Mouse (Mus musculus): Measurements from ENCODE around the gene Dhrs3. TPM values are rescaled to one million over a fixed set of nuclear protein-coding genes. Genes with fewer than 3 reads are reported as not detected.

Gene Dhrs3
- total and polyA plus RNA-seq, 3 experiments = 7.9 to 37.7 (median 10.5) TPM

DNA sequence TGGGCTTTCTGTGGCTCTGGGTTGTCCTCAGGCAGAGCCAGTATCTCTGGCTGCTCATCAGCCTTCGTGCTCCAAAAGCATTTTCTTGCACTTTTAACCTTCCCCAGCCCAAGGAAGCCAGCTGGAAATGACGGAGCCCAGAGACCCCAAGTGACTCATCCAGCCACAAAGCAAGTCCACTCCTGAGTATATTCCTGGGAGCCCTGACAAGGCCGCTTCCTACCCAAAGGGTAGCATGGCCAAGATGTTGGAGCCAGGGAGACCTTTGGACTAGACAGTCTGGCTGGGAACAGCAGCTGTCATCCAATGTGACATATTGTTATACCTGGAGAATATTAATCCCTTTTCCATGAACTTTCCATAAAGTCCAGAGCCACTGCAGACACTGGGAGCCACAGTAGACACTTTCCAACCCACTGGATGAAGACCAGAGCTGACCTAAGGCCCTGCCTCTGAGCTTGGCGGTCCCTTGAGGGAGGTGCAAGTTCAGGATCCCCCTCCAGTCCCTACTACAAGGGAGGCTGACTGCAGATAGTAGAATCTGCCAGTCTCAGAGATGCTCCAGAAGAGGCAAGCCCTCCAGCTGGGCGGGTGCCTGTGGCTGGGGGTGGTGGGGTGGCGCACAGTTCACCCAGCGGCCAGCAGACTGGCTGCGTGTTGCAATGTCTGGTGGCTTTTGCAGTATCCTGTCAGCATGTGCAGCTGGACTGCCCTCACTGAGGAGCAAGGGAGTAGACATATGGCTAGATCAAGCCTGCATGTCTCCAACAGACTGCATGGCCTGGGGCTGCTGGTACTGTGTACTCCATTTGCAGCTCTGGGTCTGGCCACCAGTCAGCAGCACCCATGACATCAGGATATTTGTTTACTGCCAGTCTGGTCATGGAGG, 13.6 kb downstream of the Dhrs3 start:
- H3K4me2 ChIP-seq (ENCODE audit: insufficient read depth, low read depth, poor library complexity, severe bottlenecking) = no peak overlapping the region
- peaks cover 62 to 63% of the 10 kb centered on the region in 2 experiments for H3K4me1 ChIP-seq (ENCODE audit: control insufficient read depth in 1 of 2, insufficient read depth in 2 of 2)
- TF ChIP-seq EP300 (IDR thresholded peaks at IDR 0.05; ENCODE audit: low read length) (no peak), JUND (conservative IDR thresholded peaks at IDR 0.05; ENCODE audit: low read depth, low read length) (no peak), KAT2A (IDR thresholded peaks at IDR 0.05; ENCODE audit: insufficient replicate concordance, low read length) (no peak), NELFE (IDR thresholded peaks at IDR 0.05; ENCODE audit: low read depth, low read length) (no peak), USF2 (conservative IDR thresholded peaks at IDR 0.05; ENCODE audit: low read depth, low read length) (no peak)
- no peaks in the 10 kb centered on the region for H3K9me3 ChIP-seq (replicated peaks; ENCODE audit: low read length)
- H3K79me2 ChIP-seq (replicated peaks; ENCODE audit: control insufficient read depth, extremely low read depth, insufficient read depth, poor library complexity, severe bottlenecking) = peaks cover 14% of the 10 kb centered on the region
- no peak overlapping the region for H3K4me3 ChIP-seq (replicated peaks in 1 of 3; ENCODE audit: low read depth in 2 of 3, low read length in 2 of 3, poor library complexity in 1 of 3)
- in situ Hi-C loops (cut with MboI; ENCODE audit: low pct_ligation_motif_present, low pct_unique_long_range_greater_than_20kb, low sequenced_read_pairs) (no loop called here), dilution Hi-C loops (cut with MboI; ENCODE audit: extremely low pct_ligation_motif_present, extremely low pct_unique_long_range_greater_than_20kb, low sequenced_read_pairs) (no loop called here)
- H3K27me3 ChIP-seq (replicated peaks) = no peaks in the 10 kb centered on the region
- H3K27ac ChIP-seq (ENCODE audit: insufficient read depth, low read depth) = peak overlapping the region; percentile 17; the same call in 1 of the 2 replicates
- H3K9ac ChIP-seq (ENCODE audit: insufficient read depth, low read depth) = no peak overlapping the region
- peaks cover 3 to 22% of the 10 kb centered on the region in 2 experiments for H3K36me3 ChIP-seq (replicated peaks in 1 of 2; ENCODE audit: control insufficient read depth in 1 of 2, insufficient read depth in 1 of 2, low read length in 1 of 2)
- DNase-seq (ENCODE audit: extremely low read depth) = no peak

- in situ Hi-C loops (cut with MboI; ENCODE audit: low pct_ligation_motif_present, low pct_unique_long_range_greater_than_20kb, low sequenced_read_pairs) = no loop called here
- DNase-seq (ENCODE audit: extremely low read depth) = no peak
- dilution Hi-C loops (cut with MboI; ENCODE audit: extremely low pct_ligation_motif_present, extremely low pct_unique_long_range_greater_than_20kb, low sequenced_read_pairs) = no loop called here
- Histone ChIP-seq H3K36me3 (replicated peaks in 1 of 2; ENCODE audit: control insufficient read depth in 1 of 2, insufficient read depth in 1 of 2, low read length in 1 of 2) (peaks cover 0 to 17% of the 10 kb centered on the region in 2 experiments), H3K27me3 (replicated peaks) (no peaks in the 10 kb centered on the region), H3K4me2 (ENCODE audit: insufficient read depth, low read depth, poor library complexity, severe bottlenecking) (no peak overlapping the region), H3K27ac (ENCODE audit: insufficient read depth, low read depth) (peak overlapping the region; percentile 59), H3K9ac (ENCODE audit: insufficient read depth, low read depth) (no peak overlapping the region), H3K4me3 (replicated peaks in 1 of 3; ENCODE audit: low read depth in 2 of 3, low read length in 2 of 3, poor library complexity in 1 of 3) (no peak overlapping the region), H3K9me3 (replicated peaks; ENCODE audit: low read length) (no peaks in the 10 kb centered on the region), H3K4me1 (ENCODE audit: control insufficient read depth in 1 of 2, insufficient read depth in 2 of 2) (peaks cover 56 to 59% of the 10 kb centered on the region in 2 experiments), H3K79me2 (replicated peaks; ENCODE audit: control insufficient read depth, extremely low read depth, insufficient read depth, poor library complexity, severe bottlenecking) (peaks cover 13% of the 10 kb centered on the region)
- no peak for TF ChIP-seq USF2 (conservative IDR thresholded peaks at IDR 0.05; ENCODE audit: low read depth, low read length)
- no peak for TF ChIP-seq UBTF (IDR thresholded peaks at IDR 0.05; ENCODE audit: low read depth, low read length)
- no peak for TF ChIP-seq ZMIZ1 (IDR thresholded peaks at IDR 0.05; ENCODE audit: low read depth, low read length)
- no peak for TF ChIP-seq JUN (IDR thresholded peaks at IDR 0.05; ENCODE audit: insufficient read depth, low read depth, low read length)
These were observed 14.5 kb downstream of the Dhrs3 start for GRCm38 (mm10) chr4:144906978-144907703.

DNA sequence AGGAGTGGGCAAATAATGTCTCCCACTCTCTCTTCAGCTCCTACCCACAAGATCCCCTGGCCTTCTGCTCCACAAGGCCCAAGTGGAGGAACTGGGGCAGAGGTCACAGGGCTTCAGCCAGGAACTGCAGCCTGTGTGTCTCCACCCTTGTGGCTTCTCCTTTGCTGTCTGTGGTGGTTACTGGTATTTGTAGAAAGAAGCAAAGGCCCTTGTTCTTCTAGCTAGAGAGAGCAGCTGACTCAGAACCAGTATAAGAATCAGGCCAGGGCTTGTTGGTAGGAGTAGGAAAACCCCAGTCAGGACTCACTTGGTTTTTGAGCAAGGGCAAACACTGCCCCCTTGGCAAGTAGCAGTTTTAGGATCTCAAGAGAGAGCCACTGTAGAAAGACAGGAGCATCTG, 16.2 kb downstream of the Dhrs3 start:
- peak overlapping the region; percentile 91 for H3K27ac ChIP-seq (ENCODE audit: insufficient read depth, low read depth)
- H3K9ac ChIP-seq (ENCODE audit: insufficient read depth, low read depth) = 0 out of 2 replicates have a peak overlapping the region, but pooled peaks have one; percentile 8
- in situ Hi-C loops (cut with MboI; ENCODE audit: low pct_ligation_motif_present, low pct_unique_long_range_greater_than_20kb, low sequenced_read_pairs) (no loop called here), dilution Hi-C loops (cut with MboI; ENCODE audit: extremely low pct_ligation_motif_present, extremely low pct_unique_long_range_greater_than_20kb, low sequenced_read_pairs) (no loop called here)
- H3K36me3 ChIP-seq (replicated peaks in 1 of 2; ENCODE audit: control insufficient read depth in 1 of 2, insufficient read depth in 1 of 2, low read length in 1 of 2) = peaks cover 6 to 20% of the 10 kb centered on the region in 2 experiments
- peak; percentile 65 for DNase-seq (ENCODE audit: extremely low read depth)
- H3K4me1 ChIP-seq (ENCODE audit: control insufficient read depth in 1 of 2, insufficient read depth in 2 of 2) = peaks cover 49 to 52% of the 10 kb centered on the region in 2 experiments
- H3K79me2 ChIP-seq (replicated peaks; ENCODE audit: control insufficient read depth, extremely low read depth, insufficient read depth, poor library complexity, severe bottlenecking) = peaks cover 6% of the 10 kb centered on the region
- peak overlapping the region; percentile 33; the same call in 1 of the 2 replicates for H3K4me2 ChIP-seq (ENCODE audit: insufficient read depth, low read depth, poor library complexity, severe bottlenecking)
- no peak overlapping the region for H3K4me3 ChIP-seq (replicated peaks in 1 of 3; ENCODE audit: low read depth in 2 of 3, low read length in 2 of 3, poor library complexity in 1 of 3)
- no peaks in the 10 kb centered on the region for H3K27me3 ChIP-seq (replicated peaks)
- H3K9me3 ChIP-seq (replicated peaks; ENCODE audit: low read length) = no peaks in the 10 kb centered on the region
- TF ChIP-seq HCFC1 (IDR thresholded peaks at IDR 0.05; ENCODE audit: low read depth, low read length) = no peak
- TF ChIP-seq PAX5 (IDR thresholded peaks at IDR 0.05; ENCODE audit: low read length) = no peak
- no peak for TF ChIP-seq TBP (conservative IDR thresholded peaks at IDR 0.05; ENCODE audit: low read depth, low read length)
- TF ChIP-seq POLR2AphosphoS2 (IDR thresholded peaks at IDR 0.05; ENCODE audit: low read depth, low read length) = no peak
- TF ChIP-seq ETS1 (conservative IDR thresholded peaks at IDR 0.05; ENCODE audit: low read depth, low read length) = peak; percentile 83
- peak; percentile 79 for TF ChIP-seq SIN3A (IDR thresholded peaks at IDR 0.05; ENCODE audit: low read length)
- peak; percentile 87 for TF ChIP-seq TCF12 (IDR thresholded peaks at IDR 0.05; ENCODE audit: low read depth, low read length)
- TF ChIP-seq MXI1 (IDR thresholded peaks at IDR 0.05; ENCODE audit: low read depth, low read length) = peak; percentile 49; the same call in 1 of the 2 replicates
- peak; percentile 95 for TF ChIP-seq MEF2A (IDR thresholded peaks at IDR 0.05; ENCODE audit: borderline replicate concordance, low read depth, low read length)
- TF ChIP-seq RAD21 (IDR thresholded peaks at IDR 0.05; ENCODE audit: low read depth, low read length) = peak; percentile 33
- TF ChIP-seq GABPA (IDR thresholded peaks at IDR 0.05; ENCODE audit: insufficient replicate concordance, low read depth, low read length) = no peak
- peak; percentile 98 for TF ChIP-seq IRF4 (IDR thresholded peaks at IDR 0.05; ENCODE audit: low read depth, low read length)
- peak; percentile 71; the same call in 1 of the 2 replicates for TF ChIP-seq MAFK (IDR thresholded peaks at IDR 0.05; ENCODE audit: insufficient replicate concordance, low read length)
- peak; percentile 99 for TF ChIP-seq CHD1 (IDR thresholded peaks at IDR 0.05; ENCODE audit: low read depth, low read length)
